Mouse (Mus musculus): ENCODE results near the gene Tmx1. TPM values are rescaled to one million over a fixed set of nuclear protein-coding genes. Genes with fewer than 3 reads are reported as not detected.

Tmx1 gene
- polyA plus RNA-seq, 1 experiment from 2014 or later, result 114 TPM

DNA sequence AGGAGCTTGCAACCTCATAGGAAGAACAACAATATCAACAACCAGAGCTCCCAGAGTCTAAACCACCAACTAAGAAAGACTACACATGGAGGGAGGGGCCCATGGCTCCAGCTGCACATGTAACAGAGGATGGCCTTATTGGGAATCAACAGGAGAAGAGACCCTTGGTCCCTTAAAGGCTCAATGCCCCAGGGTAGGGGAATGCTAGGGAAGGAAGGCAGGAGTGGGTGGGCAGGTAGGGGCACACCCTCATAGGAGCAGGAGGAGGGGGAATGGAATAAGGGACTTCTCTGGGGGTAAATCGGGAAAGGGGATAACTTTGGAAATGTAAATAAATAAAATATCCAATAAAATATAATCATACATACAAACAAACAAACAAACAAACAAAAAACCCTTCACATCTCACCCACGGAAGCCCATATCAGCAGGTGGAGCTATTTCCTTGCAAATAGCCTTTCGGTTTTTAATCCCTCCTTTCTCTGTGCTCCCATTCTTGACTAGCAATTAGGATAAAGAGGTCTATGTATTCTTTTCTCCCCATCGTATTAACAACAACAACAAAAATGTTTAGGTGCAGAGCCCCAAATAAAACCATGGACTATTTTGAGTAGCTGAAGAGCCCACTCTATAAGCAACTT is 42.5 kb downstream of the Tmx1 start:
- Histone ChIP-seq H3K27me3 (ENCODE audit: insufficient read depth, poor library complexity, severe bottlenecking) (no peaks in the 10 kb centered on the region), H3K27ac (no peak overlapping the region), H3K36me3 (no peaks in the 10 kb centered on the region), H3K9me3 (no peaks in the 10 kb centered on the region), H3K4me1 (replicated peaks) (peaks cover 14% of the 10 kb centered on the region), H3K4me3 (no peak overlapping the region)
- DNase-seq (ENCODE audit: low spot score), result no peak
- WGBS, result 65% methylated on average over 4 of the region's 4 CpGs

DNA sequence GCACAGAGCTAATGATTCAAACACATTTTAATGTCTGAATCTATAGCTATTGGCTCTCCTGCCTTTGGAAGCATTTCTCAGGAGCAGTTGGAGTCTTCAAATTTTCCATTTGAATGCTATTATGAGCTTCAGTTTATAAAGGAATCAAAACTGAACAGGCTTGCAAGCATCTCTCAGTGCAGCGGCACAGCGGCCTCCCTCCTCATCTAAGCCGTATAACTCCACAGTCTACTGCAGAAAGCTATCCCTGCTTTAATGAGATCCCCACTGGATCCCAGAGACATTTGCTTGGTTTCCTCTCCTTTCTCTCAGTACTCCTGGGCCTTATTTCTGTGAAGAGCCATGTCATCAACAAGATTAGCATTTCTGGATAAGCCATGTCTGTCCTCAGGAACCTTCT is 45.2 kb downstream of the Tmx1 start:
- Histone ChIP-seq H3K4me3 (no peak overlapping the region), H3K36me3 (no peaks in the 10 kb centered on the region), H3K9me3 (no peaks in the 10 kb centered on the region), H3K4me1 (replicated peaks) (peaks cover 14% of the 10 kb centered on the region), H3K27ac (no peak overlapping the region), H3K27me3 (ENCODE audit: insufficient read depth, poor library complexity, severe bottlenecking) (no peaks in the 10 kb centered on the region)
- WGBS, result 90% methylated on average over 3 of the region's 3 CpGs
- DNase-seq (ENCODE audit: low spot score), result no peak

DNA sequence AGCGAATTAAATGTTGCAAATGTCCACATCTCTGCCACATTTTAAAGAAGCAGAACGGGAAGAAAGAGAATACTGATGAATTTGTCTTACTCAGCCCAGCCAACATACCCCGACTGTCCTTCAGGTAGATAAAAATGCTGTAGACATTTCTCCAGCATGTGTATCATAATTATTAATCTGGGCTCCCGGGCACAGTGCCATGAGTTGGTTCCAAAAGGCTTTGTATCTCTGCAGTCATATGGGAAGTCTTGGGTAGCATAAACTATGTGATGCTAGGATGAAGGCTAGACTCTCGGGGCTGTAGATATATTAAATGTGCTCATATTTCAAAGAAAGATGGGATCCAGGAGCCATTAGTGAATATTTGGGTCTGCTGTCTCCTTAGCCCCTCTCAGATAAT is 53.1 kb downstream of the Tmx1 start:
- no peak for DNase-seq (ENCODE audit: low spot score)
- Histone ChIP-seq H3K27me3 (ENCODE audit: insufficient read depth, poor library complexity, severe bottlenecking) (no peaks in the 10 kb centered on the region), H3K36me3 (no peaks in the 10 kb centered on the region), H3K4me3 (no peak overlapping the region), H3K9me3 (no peaks in the 10 kb centered on the region), H3K4me1 (replicated peaks) (no peaks in the 10 kb centered on the region), H3K27ac (no peak overlapping the region)
- WGBS, result 91% methylated on average over 5 of the region's 5 CpGs

DNA sequence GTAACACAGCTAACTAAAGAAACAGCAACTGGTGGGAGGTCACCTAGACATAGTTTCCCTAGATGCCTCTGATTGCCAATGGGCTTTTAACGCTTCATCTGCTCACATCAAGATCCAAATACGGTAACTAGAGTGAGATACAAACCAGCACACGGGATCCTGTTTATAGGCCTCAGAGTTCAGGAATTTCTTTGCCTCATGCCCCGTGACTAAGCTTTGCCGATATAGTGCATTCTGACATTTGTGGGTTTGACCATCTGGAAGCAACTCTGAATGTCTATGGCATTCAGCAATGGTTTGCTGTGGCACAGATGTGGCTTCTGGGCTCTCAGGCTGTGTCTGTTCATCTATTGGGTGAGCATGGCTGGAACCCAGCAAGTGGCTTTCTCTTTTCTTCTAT is 59.1 kb downstream of the Tmx1 start:
- H3K27me3 ChIP-seq (ENCODE audit: insufficient read depth, poor library complexity, severe bottlenecking), result no peaks in the 10 kb centered on the region
- H3K9me3 ChIP-seq, result no peaks in the 10 kb centered on the region
- 94% methylated on average over 5 of the region's 5 CpGs for WGBS
- no peaks in the 10 kb centered on the region for H3K36me3 ChIP-seq
- no peak overlapping the region for H3K27ac ChIP-seq
- no peak for DNase-seq (ENCODE audit: low spot score)
- no peaks in the 10 kb centered on the region for H3K4me1 ChIP-seq (replicated peaks)
- no peak overlapping the region for H3K4me3 ChIP-seq

DNA sequence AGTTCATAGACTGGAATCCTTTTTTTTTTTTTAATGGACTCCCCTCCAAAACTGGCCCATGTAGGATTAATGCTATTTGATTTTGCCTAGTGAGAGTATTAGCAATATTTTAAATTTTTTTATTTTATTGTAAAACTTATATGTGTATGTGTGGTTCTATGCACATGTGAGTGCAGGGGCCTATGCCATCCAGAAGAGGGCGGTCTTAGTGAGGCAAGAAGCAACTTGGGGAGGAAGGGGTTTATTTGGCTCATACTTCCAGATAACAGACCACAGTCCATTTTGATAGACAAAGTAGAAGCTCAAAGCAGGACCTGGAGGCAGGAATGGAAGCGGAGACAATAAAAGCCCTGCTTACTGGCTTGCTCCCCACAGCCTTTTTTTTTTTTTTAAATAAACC is 59.5 kb downstream of the Tmx1 start:
- 86% methylated on average over 2 of the region's 2 CpGs for WGBS
- DNase-seq (ENCODE audit: low spot score), result no peak

More for the DNA sequence above, 59.5 kb downstream of the Tmx1 start:
- no peak overlapping the region for H3K27ac ChIP-seq
- H3K36me3 ChIP-seq, result no peaks in the 10 kb centered on the region
- H3K4me1 ChIP-seq (replicated peaks), result no peaks in the 10 kb centered on the region
- no peak overlapping the region for H3K4me3 ChIP-seq
- no peaks in the 10 kb centered on the region for H3K9me3 ChIP-seq
- no peaks in the 10 kb centered on the region for H3K27me3 ChIP-seq (ENCODE audit: insufficient read depth, poor library complexity, severe bottlenecking)

Other genes starting within 250 kb of the Tmx1 start
- 9.3 and 10.0 TPM in 2 replicates for gene Pygl, start 221.6 kb upstream of the Tmx1 start, polyA plus RNA-seq (2016; fragmentation: Nextera tagmentation; extraction: Ambion mirVana)
- gene Trim9, start 105.5 kb upstream of the Tmx1 start, polyA plus RNA-seq (2016; fragmentation: Nextera tagmentation; extraction: Ambion mirVana), result 16.7 and 21.6 TPM in 2 replicates

All from hindbrain, embryonic 10.5 days (tissue).